Comparison of ENCODE assay signal across 9 mouse cellular contexts in the genomic region with DNA sequence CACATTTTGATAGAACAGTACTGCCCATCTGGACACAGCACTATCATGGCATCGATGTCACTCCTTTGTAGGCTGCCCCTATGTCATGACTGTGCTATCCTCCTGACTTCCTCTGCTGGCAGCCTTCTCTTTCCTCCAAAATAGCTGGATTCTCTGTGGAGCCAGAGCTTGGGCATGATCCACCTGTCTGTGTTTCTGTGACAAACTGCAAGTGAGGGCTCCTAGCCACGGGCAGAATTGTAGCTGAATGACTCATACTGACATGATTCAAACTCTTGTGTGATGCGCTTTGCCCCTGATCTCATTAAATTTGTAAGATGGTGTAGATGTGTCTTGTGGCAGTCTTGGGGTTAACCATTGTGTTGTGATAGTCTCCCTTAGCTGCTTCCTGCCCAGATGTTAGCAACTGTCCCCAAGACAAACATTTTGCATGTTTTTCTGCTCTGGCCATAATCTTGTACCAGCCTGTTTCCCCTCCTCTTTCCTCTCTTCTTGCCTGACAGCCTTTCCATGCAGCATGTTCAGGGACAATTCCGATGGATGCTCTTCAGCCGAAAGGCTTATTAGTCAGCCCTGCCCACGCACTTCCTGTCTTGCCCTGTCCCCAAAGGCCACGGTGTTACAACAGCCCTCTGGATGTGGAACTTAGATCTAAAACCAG.
A peak's percentile ranks its signal among the peaks of the same experiment; 100 is the strongest.
DNase-seq lines count a peak whose midpoint lies in the region; ATAC-seq and TF ChIP-seq lines count a peak whose summit lies in the region.
"Had no signal": no experiment of that assay in that cellular context is flagged by ENCODE, and none has a peak within 500 bp of the region (broad histone marks: within the 10 kb centered on the region; RNA-seq: fewer than 3 reads in every experiment).

No protein-coding gene starts in this region.

- H3K27me3 ChIP-seq in Patski, result no peaks in the 10 kb centered on the region
- H3K27me3 ChIP-seq: neural tube, embryonic 12.5 days had no signal

- peak; percentile 28 for DNase-seq in heart, adult 8-10 months (ENCODE audit: low spot score)
- DNase-seq in heart, postnatal 36 days, result no peak
- DNase-seq in Patski (ENCODE audit: low read depth, low spot score), result peak; percentile 53
- DNase-seq in cerebellum, postnatal 36 days, result peak; percentile 38 to 51
- peak; percentile 36 to 54 for DNase-seq in lung, postnatal 4 days
- no peak for DNase-seq in embryo, embryonic 10 days (ENCODE audit: low spot score)
- no peak for DNase-seq in gastrocnemius, adult 8-10 months (ENCODE audit: low spot score in 2 of 2)
- no peak for DNase-seq in gastrocnemius, postnatal 25 days

- intact Hi-C loops in heart, postnatal 36 days (cut with DNase I), result no loop called here

- in situ Hi-C loops in Patski (cut with MboI; ENCODE audit: low pct_unique_long_range_greater_than_20kb), result no loop called here

- POLR2A ChIA-PET in Patski (lab: Charles Lee), result interaction anchor here (0.8 to 1.5 kb wide), 2 partner anchors 9 to 14 kb away, joined by 3 read pairs; no protein-coding TSS in a partner anchor

- peak; percentile 58 for ATAC-seq in Patski

- CTCF ChIA-PET in Patski (lab: Charles Lee), result interaction anchor here (0.7 to 1.9 kb wide), 4 partner anchors 9 to 63 kb away, joined by 3 to 5 read pairs (median 3); no protein-coding TSS in a partner anchor

- TF ChIP-seq CTCF in Patski (IDR thresholded peaks at IDR 0.05), result no peak

Comparison
In these comparisons a context has a peak if more than half of its experiments do, and no peak if none do; other contexts are left out.
1. DNase-seq: peak in heart, adult 8-10 months (single experiment), Patski (single experiment), cerebellum, postnatal 36 days (2 of 2) and lung, postnatal 4 days (2 of 2); none in heart, postnatal 36 days (0 of 2), embryo, embryonic 10 days (single experiment), gastrocnemius, adult 8-10 months (0 of 2) and gastrocnemius, postnatal 25 days (single experiment).